Mouse (Mus musculus) intestine, postnatal 0 days (tissue): Measurements from ENCODE around the gene Rdh11. TPM values are rescaled to one million over a fixed set of nuclear protein-coding genes. Genes with fewer than 3 reads are reported as not detected.
A peak's percentile ranks its signal among the peaks of the same experiment; 100 is the strongest.

Experiments used
- ATAC-seq: fragments of 200-750 bp; cut with Nextera tagmentation; 2 replicates; pipeline ENCODE4 v1.8.0; 2017; ENCODE audit warnings: mild to moderate bottlenecking, moderate TSS enrichment, moderate library complexity
- H3K27ac ChIP-seq: fragments of 300-500 bp; sonication (generic); 2 replicates; pipeline ENCODE4 v1.5.1; 2014; ENCODE audit warnings: mild to moderate bottlenecking, low read depth, low read length, moderate library complexity
- H3K27me3 ChIP-seq: fragments of 300-500 bp; sonication (generic); replicated peaks from 2 replicates; pipeline ENCODE4 v1.6.1; 2014; ENCODE audit warnings: low read length, mixed read lengths; ENCODE audit not compliant: control insufficient read depth, insufficient read depth
- H3K36me3 ChIP-seq: fragments of 300-500 bp; sonication (generic); 2 replicates; pipeline ENCODE4 v1.6.1; 2014; ENCODE audit warnings: mild to moderate bottlenecking, moderate library complexity; ENCODE audit not compliant: control insufficient read depth, insufficient read depth
- H3K4me1 ChIP-seq: fragments of 300-500 bp; sonication (generic); replicated peaks from 2 replicates; pipeline ENCODE4 v1.6.1; 2014; ENCODE audit warnings: antibody characterized with exemption, low read length, mixed read lengths; ENCODE audit not compliant: control insufficient read depth, insufficient read depth
- H3K4me2 ChIP-seq: fragments of 300-500 bp; sonication (generic); replicated peaks from 2 replicates; pipeline ENCODE4 v1.6.1; 2014; ENCODE audit warnings: low read depth, mild to moderate bottlenecking, moderate library complexity
- H3K4me3 ChIP-seq: fragments of 300-500 bp; sonication (generic); 2 replicates; pipeline ENCODE4 v1.5.1; 2014; ENCODE audit warnings: low read depth, low read length
- H3K9ac ChIP-seq: fragments of 300-500 bp; sonication (generic); 2 replicates; pipeline ENCODE4 v1.6.1; 2014; ENCODE audit warnings: mild to moderate bottlenecking, low read depth, low read length
- H3K9me3 ChIP-seq: fragments of 300-500 bp; sonication (generic); 2 replicates; pipeline ENCODE4 v1.6.1; 2016; ENCODE audit warnings: mixed run types; ENCODE audit not compliant: control insufficient read depth
- CTCF ChIP-seq: sonication (generic); IDR thresholded peaks from 2 replicates; pipeline ENCODE4 v1.5.1; 2016; ENCODE audit warnings: low read depth, mild to moderate bottlenecking, control low read depth, antibody characterized with exemption, moderate library complexity
- WGBS: fragments of 180-500 bp; shearing (Covaris S2); extraction: QIAGEN DNeasy Blood & Tissue Kit; methylation state at CpG from one replicate; pipeline ENCODE4 v1.1.7; 2014; 5-methylcytosine and 5-hydroxymethylcytosine counted together
- polyA plus RNA-seq: library from polyadenylated mRNA; unstranded; fragments of >200 nt; fragmentation: Nextera tagmentation; extraction: Ambion mirVana; gene quantifications from 2 replicates; pipeline ENCODE4 v1.2.1, GENCODE M21; 2015

Gene Rdh11
- polyA plus RNA-seq, 1 experiment from 2014 or later, result 10.4 TPM

- Histone ChIP-seq H3K27ac (no peak overlapping the region), H3K9ac (no peak overlapping the region), H3K36me3 (peaks cover 12% of the 10 kb centered on the region), H3K4me2 (no peak overlapping the region), H3K4me3 (no peak overlapping the region), H3K27me3 (no peaks in the 10 kb centered on the region), H3K9me3 (no peaks in the 10 kb centered on the region), H3K4me1 (no peaks in the 10 kb centered on the region)
- 58% methylated on average over 6 of the region's 6 CpGs for WGBS
- ATAC-seq, result peak; percentile 75
- no peak for TF ChIP-seq CTCF
These were observed 42.4 kb downstream of the Rdh11 start for GRCm38 (mm10) chr12:79149653-79150052.

DNA sequence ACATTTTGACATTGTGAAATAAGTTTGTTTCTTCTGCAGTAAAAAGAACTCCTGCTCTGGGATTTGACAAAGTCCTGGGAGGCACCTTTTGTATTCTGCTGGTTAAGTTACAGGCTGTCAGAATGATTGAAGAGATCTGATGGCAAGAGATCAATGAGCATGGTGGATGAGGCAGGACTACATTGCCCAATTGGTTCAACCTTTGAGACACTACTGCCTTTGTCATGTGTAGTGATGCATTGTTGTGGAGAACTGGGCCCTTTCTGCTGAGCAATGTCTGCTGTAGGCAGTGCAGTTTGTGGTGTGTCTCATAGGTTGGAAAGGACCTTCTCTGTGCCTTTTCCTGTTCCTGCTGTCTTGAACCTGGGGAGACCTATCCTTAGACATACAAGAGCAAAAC is 50.7 kb downstream of the Rdh11 start:
- H3K4me2 ChIP-seq, result no peak overlapping the region
- H3K4me3 ChIP-seq, result no peak overlapping the region
- no peaks in the 10 kb centered on the region for H3K27me3 ChIP-seq
- H3K9ac ChIP-seq, result no peak overlapping the region
- H3K9me3 ChIP-seq, result no peaks in the 10 kb centered on the region
- no peak for ATAC-seq
- TF ChIP-seq CTCF, result no peak
- H3K36me3 ChIP-seq, result no peaks in the 10 kb centered on the region
- no peak overlapping the region for H3K27ac ChIP-seq
- no peaks in the 10 kb centered on the region for H3K4me1 ChIP-seq

GRCm38 (mm10) chr12:79140811-79141210 is 51.3 kb downstream of the Rdh11 start:
- Histone ChIP-seq H3K4me2 (no peak overlapping the region), H3K27me3 (no peaks in the 10 kb centered on the region), H3K9ac (no peak overlapping the region), H3K27ac (no peak overlapping the region), H3K4me1 (no peaks in the 10 kb centered on the region), H3K36me3 (no peaks in the 10 kb centered on the region), H3K9me3 (no peaks in the 10 kb centered on the region), H3K4me3 (no peak overlapping the region)
- no peak for ATAC-seq
- no peak for TF ChIP-seq CTCF
- 88% methylated on average over 2 of the region's 2 CpGs for WGBS

- Histone ChIP-seq H3K27ac (no peak overlapping the region), H3K4me3 (no peak overlapping the region), H3K9me3 (no peaks in the 10 kb centered on the region), H3K4me1 (no peaks in the 10 kb centered on the region), H3K4me2 (no peak overlapping the region), H3K9ac (no peak overlapping the region), H3K36me3 (no peaks in the 10 kb centered on the region), H3K27me3 (no peaks in the 10 kb centered on the region)
- WGBS, result 23% methylated on average over 1 of the region's 1 CpGs
- TF ChIP-seq CTCF, result no peak
- ATAC-seq, result no peak
These were observed 52.7 kb downstream of the Rdh11 start for GRCm38 (mm10) chr12:79139417-79139816.

DNA sequence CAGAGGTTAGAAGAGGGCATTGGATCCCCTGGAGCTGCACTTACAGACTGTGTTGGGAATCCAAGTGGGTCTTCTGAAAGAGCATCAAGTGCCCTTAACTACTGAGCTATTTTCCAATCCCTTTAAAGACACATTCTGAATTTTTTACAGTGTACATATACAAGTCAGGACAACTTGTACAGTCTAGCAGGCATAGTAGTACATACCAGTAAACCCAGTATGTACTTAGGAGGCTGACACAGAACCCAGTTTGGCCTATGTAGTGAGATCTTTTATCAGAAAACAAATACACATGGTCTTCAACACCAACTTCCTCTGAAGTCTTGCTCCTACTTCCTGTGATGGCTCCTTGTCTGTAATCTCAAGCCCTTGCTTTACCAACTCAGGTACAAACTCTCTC is 53.1 kb downstream of the Rdh11 start:
- Histone ChIP-seq H3K4me2 (no peak overlapping the region), H3K9ac (no peak overlapping the region), H3K4me1 (no peaks in the 10 kb centered on the region), H3K36me3 (no peaks in the 10 kb centered on the region), H3K9me3 (no peaks in the 10 kb centered on the region), H3K27me3 (no peaks in the 10 kb centered on the region), H3K4me3 (no peak overlapping the region), H3K27ac (no peak overlapping the region)
- ATAC-seq, result no peak
- TF ChIP-seq CTCF, result no peak

DNA sequence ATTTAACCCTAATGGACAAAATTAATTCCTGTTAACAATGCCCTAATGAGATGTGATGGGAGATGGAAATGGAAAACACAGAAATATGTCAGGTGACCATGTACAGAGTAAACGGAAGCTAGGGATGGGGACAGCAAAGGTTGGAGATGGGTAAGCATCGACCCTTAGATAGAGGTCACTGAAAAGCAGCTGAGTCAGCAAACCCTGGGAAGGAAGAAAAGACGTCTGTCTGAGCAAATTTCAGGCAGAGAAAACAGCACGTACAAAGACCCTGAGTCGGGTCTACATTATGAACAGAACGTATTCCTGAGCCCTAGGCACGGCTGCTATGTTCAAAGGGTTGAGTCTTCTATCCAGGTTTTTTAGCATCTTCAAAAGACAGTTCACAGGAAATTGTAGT is 55.1 kb downstream of the Rdh11 start:
- Histone ChIP-seq H3K36me3 (no peaks in the 10 kb centered on the region), H3K4me1 (no peaks in the 10 kb centered on the region), H3K27me3 (peaks cover 8% of the 10 kb centered on the region; the same call in 1 of the 2 replicates), H3K4me3 (no peak overlapping the region), H3K27ac (no peak overlapping the region), H3K9me3 (no peaks in the 10 kb centered on the region), H3K4me2 (no peak overlapping the region), H3K9ac (no peak overlapping the region)
- ATAC-seq, result no peak
- no peak for TF ChIP-seq CTCF
- WGBS, result 80% methylated on average over 7 of the region's 7 CpGs

DNA sequence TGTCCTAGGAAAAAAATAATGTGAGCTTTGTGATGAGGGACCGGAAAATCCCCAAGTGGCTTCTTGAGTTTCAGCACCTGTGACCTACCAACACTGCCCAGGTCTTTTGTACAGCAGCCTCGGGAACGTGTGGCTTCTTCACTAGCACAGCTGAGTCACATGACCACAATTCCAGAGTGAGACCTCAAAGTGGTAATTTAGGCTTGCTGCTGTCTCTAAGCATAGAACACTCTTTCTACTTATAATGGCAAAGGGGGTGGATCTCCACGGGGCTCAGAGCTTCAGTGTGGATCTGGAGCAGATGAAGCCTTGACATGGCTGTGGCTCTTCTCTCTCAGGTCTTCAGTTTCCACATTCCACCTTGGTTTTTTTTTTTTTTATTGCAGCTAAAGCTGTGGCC is 57.0 kb downstream of the Rdh11 start:
- Histone ChIP-seq H3K4me1 (peaks cover 6% of the 10 kb centered on the region; the same call in 1 of the 2 replicates), H3K27ac (no peak overlapping the region), H3K27me3 (peaks cover 26% of the 10 kb centered on the region), H3K36me3 (no peaks in the 10 kb centered on the region), H3K9me3 (no peaks in the 10 kb centered on the region), H3K4me3 (no peak overlapping the region), H3K4me2 (no peak overlapping the region), H3K9ac (no peak overlapping the region)
- no peak for ATAC-seq
- WGBS, result 33% methylated on average over 4 of the region's 4 CpGs
- TF ChIP-seq CTCF, result no peak
